Mouse (Mus musculus) midbrain, embryonic 14.5 days (tissue): ENCODE data around the gene Ushbp1. TPM values are rescaled to one million over a fixed set of nuclear protein-coding genes. Genes with fewer than 3 reads are reported as not detected.

Experiments
- ATAC-seq: fragments of 200-750 bp; cut with Nextera tagmentation; 2 replicates; pipeline ENCODE4 v1.8.0; 2017; ENCODE audit warnings: moderate number of reproducible peaks, moderate library complexity; ENCODE audit not compliant: low FRiP score, low TSS enrichment
- DNase-seq: peaks from one replicate; pipeline ENCODE4 v3.0.0-alpha.2; 2015
- H3K27ac ChIP-seq: fragments of 300-500 bp; sonication (generic); replicated peaks from 2 replicates; pipeline ENCODE4 v1.5.1; 2014; ENCODE audit warnings: mild to moderate bottlenecking, low read depth, low read length, moderate library complexity
- H3K27me3 ChIP-seq: fragments of 300-500 bp; sonication (generic); 2 replicates; pipeline ENCODE4 v1.6.1; 2014; ENCODE audit warnings: low read length, control low read depth, mixed read lengths; ENCODE audit not compliant: control insufficient read depth, insufficient read depth
- H3K36me3 ChIP-seq: fragments of 300-500 bp; sonication (generic); 2 replicates; pipeline ENCODE4 v1.6.1; 2014; ENCODE audit warnings: low read length, control low read depth; ENCODE audit not compliant: control insufficient read depth, insufficient read depth
- H3K4me1 ChIP-seq: fragments of 300-500 bp; sonication (generic); 2 replicates; pipeline ENCODE4 v1.6.1; 2014; ENCODE audit warnings: mild to moderate bottlenecking, antibody characterized with exemption, low read length, control low read depth; ENCODE audit not compliant: control insufficient read depth, insufficient read depth
- H3K4me2 ChIP-seq: fragments of 300-500 bp; sonication (generic); 2 replicates; pipeline ENCODE4 v1.6.1; 2014; ENCODE audit warnings: mild to moderate bottlenecking, low read length, moderate library complexity
- H3K4me3 ChIP-seq: fragments of 300-500 bp; sonication (generic); replicated peaks from 2 replicates; pipeline ENCODE4 v1.5.1; 2014; ENCODE audit warnings: low read depth, low read length
- H3K9ac ChIP-seq: fragments of 300-500 bp; sonication (generic); replicated peaks from 2 replicates; pipeline ENCODE4 v1.6.1; 2014; ENCODE audit warnings: mild to moderate bottlenecking, low read length, moderate library complexity
- H3K9me3 ChIP-seq: fragments of 300-500 bp; sonication (generic); 2 replicates; pipeline ENCODE4 v1.6.1; 2016; ENCODE audit warnings: low read length, control low read depth, mixed read lengths; ENCODE audit not compliant: control insufficient read depth
- WGBS: fragments of 180-500 bp; shearing (Covaris S2); extraction: QIAGEN DNeasy Blood & Tissue Kit; methylation state at CpG from one replicate; pipeline ENCODE4 v1.1.7; 2014; 5-methylcytosine and 5-hydroxymethylcytosine counted together
- polyA plus RNA-seq: library from polyadenylated mRNA; unstranded; fragments of >200 nt; fragmentation: Nextera tagmentation; extraction: Ambion mirVana; gene quantifications from 2 replicates; pipeline ENCODE4 v1.2.1, GENCODE M21; 2014

Gene Ushbp1
- polyA plus RNA-seq, 1 experiment from 2014 or later, result 5.7 TPM

GRCm38 (mm10) chr8:71406099-71407015 lies 10.8 kb upstream of the Ushbp1 start:
- under 1% methylated on average over 55 of the region's 55 CpGs for WGBS
- DNase-seq (peak; percentile 52), ATAC-seq (peak; percentile 59)
- Histone ChIP-seq H3K4me2 (peak overlapping the region; percentile 90), H3K27me3 (no peaks in the 10 kb centered on the region), H3K9ac (peak overlapping the region; percentile 46; the same call in 1 of the 2 replicates), H3K4me1 (peaks cover 11% of the 10 kb centered on the region), H3K4me3 (peak overlapping the region; percentile 41), H3K27ac (no peak overlapping the region), H3K36me3 (0 out of 2 replicates have a peak, but pooled peaks cover 3% of the 10 kb centered on the region), H3K9me3 (no peaks in the 10 kb centered on the region)

- 0 out of 2 replicates have a peak, but pooled peaks cover 6% of the 10 kb centered on the region for H3K36me3 ChIP-seq
- peak within 1 kb of the TSS; percentile 41 for H3K4me3 ChIP-seq
- peak within 1 kb of the TSS; percentile 90 for H3K4me2 ChIP-seq
- no peak within 1 kb of the TSS; the same call in 1 of the 2 replicates for H3K27ac ChIP-seq
- ATAC-seq, result peak; percentile 83
- DNase-seq, result peak; percentile 95
- 16% methylated on average over 33 of the region's 33 CpGs for WGBS
- H3K27me3 ChIP-seq, result no peaks in the 10 kb centered on the region
- H3K4me1 ChIP-seq, result peaks cover 11% of the 10 kb centered on the region
- no peaks in the 10 kb centered on the region for H3K9me3 ChIP-seq
- peak within 1 kb of the TSS; percentile 46 for H3K9ac ChIP-seq
Observed at GRCm38 (mm10) chr8:71405401-71406098, 9.9 kb upstream of the Ushbp1 start, which contains the start of gene Ankle1. Gene Ankle1 (plus strand): TSS chr8:71406010.

GRCm38 (mm10) chr8:71404951-71405351 lies 9.3 kb upstream of the Ushbp1 start:
- H3K4me3 ChIP-seq, result no peak overlapping the region
- H3K9me3 ChIP-seq, result no peaks in the 10 kb centered on the region
- WGBS, result 89% methylated on average over 9 of the region's 9 CpGs
- H3K27me3 ChIP-seq, result no peaks in the 10 kb centered on the region
- 0 out of 2 replicates have a peak, but pooled peaks cover 6% of the 10 kb centered on the region for H3K36me3 ChIP-seq
- H3K4me1 ChIP-seq, result peaks cover 11% of the 10 kb centered on the region
- no peak for DNase-seq
- H3K9ac ChIP-seq, result no peak overlapping the region
- no peak for ATAC-seq
- no peak overlapping the region for H3K27ac ChIP-seq
- H3K4me2 ChIP-seq, result peak overlapping the region; percentile 90; the same call in 1 of the 2 replicates

GRCm38 (mm10) chr8:71404011-71404410 lies 8.4 kb upstream of the Ushbp1 start:
- WGBS, result 91% methylated on average over 8 of the region's 8 CpGs
- no peak for ATAC-seq
- Histone ChIP-seq H3K4me2 (no peak overlapping the region), H3K4me1 (peaks cover 11% of the 10 kb centered on the region), H3K36me3 (peaks cover 13% of the 10 kb centered on the region; the same call in 1 of the 2 replicates), H3K4me3 (no peak overlapping the region), H3K9ac (no peak overlapping the region), H3K9me3 (no peaks in the 10 kb centered on the region), H3K27ac (no peak overlapping the region), H3K27me3 (no peaks in the 10 kb centered on the region)
- DNase-seq, result no peak

GRCm38 (mm10) chr8:71403107-71403885 lies 7.7 kb upstream of the Ushbp1 start:
- Histone ChIP-seq H3K9me3 (no peaks in the 10 kb centered on the region), H3K9ac (no peak overlapping the region), H3K4me2 (no peak overlapping the region), H3K27ac (no peak overlapping the region), H3K4me1 (peaks cover 11% of the 10 kb centered on the region), H3K4me3 (no peak overlapping the region), H3K36me3 (peaks cover 18% of the 10 kb centered on the region), H3K27me3 (no peaks in the 10 kb centered on the region)
- DNase-seq (no peak), ATAC-seq (no peak)
- 90% methylated on average over 6 of the region's 6 CpGs for WGBS

- Histone ChIP-seq H3K4me2 (no peak overlapping the region), H3K4me1 (peaks cover 15% of the 10 kb centered on the region), H3K4me3 (no peak overlapping the region), H3K9me3 (no peaks in the 10 kb centered on the region), H3K27ac (no peak overlapping the region), H3K36me3 (peaks cover 20% of the 10 kb centered on the region), H3K9ac (no peak overlapping the region), H3K27me3 (no peaks in the 10 kb centered on the region)
- DNase-seq (no peak), ATAC-seq (no peak)
- WGBS, result 88% methylated on average over 9 of the region's 9 CpGs
Observed at GRCm38 (mm10) chr8:71402446-71402964, 6.9 kb upstream of the Ushbp1 start.

- ATAC-seq, result no peak
- Histone ChIP-seq H3K36me3 (peaks cover 20% of the 10 kb centered on the region), H3K27ac (no peak overlapping the region), H3K9me3 (no peaks in the 10 kb centered on the region), H3K4me2 (no peak overlapping the region), H3K27me3 (no peaks in the 10 kb centered on the region), H3K4me1 (peaks cover 14% of the 10 kb centered on the region), H3K4me3 (no peak overlapping the region), H3K9ac (no peak overlapping the region)
- DNase-seq, result no peak
Observed at GRCm38 (mm10) chr8:71401454-71401853, 5.9 kb upstream of the Ushbp1 start.

- H3K36me3 ChIP-seq, result peaks cover 20% of the 10 kb centered on the region
- H3K4me2 ChIP-seq, result no peak overlapping the region
- no peak overlapping the region for H3K27ac ChIP-seq
- no peak overlapping the region for H3K9ac ChIP-seq
- ATAC-seq (no peak), DNase-seq (no peak)
- no peaks in the 10 kb centered on the region for H3K27me3 ChIP-seq
- peaks cover 8% of the 10 kb centered on the region; the same call in 1 of the 2 replicates for H3K4me1 ChIP-seq
- no peaks in the 10 kb centered on the region for H3K9me3 ChIP-seq
- no peak overlapping the region for H3K4me3 ChIP-seq
- WGBS, result 95% methylated on average over 2 of the region's 2 CpGs
Observed at GRCm38 (mm10) chr8:71400826-71401225, 5.2 kb upstream of the Ushbp1 start.
